Mouse (Mus musculus) frontal cortex, postnatal 36 days (tissue): Measurements from ENCODE around the gene Gm13723.

Source experiments
- DNase-seq, 2 experiments: peaks; one replicate each; pipeline ENCODE4 v3.0.0; 2022; ENCODE audit warnings: low spot score in 2 of 2

Gm13723 gene

GRCm38 (mm10) chr2:86874702-86875101 is at the start of gene Gm13723:
Gene Gm13723 (minus strand): TSS chr2:86874802.
- DNase-seq: no peak

DNA sequence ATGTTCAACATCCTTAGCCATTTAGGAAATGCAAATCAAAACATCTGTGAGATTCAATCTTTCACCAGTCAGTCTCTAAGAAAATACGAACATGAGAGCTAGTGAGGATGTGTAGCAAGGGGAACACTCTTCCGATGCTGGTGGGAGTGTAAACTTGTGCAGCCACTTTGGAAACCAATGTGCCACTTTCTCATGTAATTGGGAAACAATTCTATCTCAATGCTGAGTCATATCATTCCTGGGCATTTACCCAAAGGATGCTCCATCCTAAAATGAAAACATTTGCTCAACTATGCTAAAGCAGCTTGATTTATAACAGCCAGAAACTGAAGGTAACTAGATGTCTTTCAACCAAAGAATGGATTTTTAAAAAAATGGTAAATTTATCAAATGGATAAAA is 31.0 kb upstream of the Gm13723 start:
- peak in 1 of 2 experiments; percentile 6 for DNase-seq

DNA sequence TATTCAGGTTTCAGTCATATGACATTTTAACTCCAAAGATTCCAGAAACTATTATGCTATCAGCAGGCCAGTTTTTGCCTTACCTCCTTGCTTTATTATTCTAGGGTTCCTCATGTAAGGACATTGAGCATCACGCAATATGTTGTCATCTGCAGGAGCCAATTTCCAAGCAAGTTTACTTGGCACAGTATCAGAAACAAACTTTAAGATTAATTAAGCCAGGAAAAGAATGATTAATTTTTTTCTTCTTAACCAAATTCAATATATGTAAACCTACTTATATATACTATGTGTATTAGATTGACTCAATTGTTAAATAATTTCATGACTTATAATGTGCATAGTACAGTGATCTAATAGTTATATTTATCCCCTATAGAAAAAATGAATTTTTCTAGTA is 17.5 kb upstream of the Gm13723 start, which contains the start of gene Olfr1097:
Olfr1097 (minus strand) TSS at position 101 of the 400 bp plus-strand sequence.
- DNase-seq: no peak

- no peak for DNase-seq
Observed at GRCm38 (mm10) chr2:86851596-86851995, 23.0 kb downstream of the Gm13723 start, which contains the start of gene Olfr1095. Gene Olfr1095 (minus strand): TSS chr2:86851696.

GRCm38 (mm10) chr2:86824363-86824762 is 50.2 kb downstream of the Gm13723 start, which contains the start of gene Olfr1094:
Gene Olfr1094 (plus strand): TSS chr2:86824663.
- DNase-seq: no peak
